Mouse (Mus musculus): Measurements from ENCODE around the gene Sat2.

Sat2 gene

DNA sequence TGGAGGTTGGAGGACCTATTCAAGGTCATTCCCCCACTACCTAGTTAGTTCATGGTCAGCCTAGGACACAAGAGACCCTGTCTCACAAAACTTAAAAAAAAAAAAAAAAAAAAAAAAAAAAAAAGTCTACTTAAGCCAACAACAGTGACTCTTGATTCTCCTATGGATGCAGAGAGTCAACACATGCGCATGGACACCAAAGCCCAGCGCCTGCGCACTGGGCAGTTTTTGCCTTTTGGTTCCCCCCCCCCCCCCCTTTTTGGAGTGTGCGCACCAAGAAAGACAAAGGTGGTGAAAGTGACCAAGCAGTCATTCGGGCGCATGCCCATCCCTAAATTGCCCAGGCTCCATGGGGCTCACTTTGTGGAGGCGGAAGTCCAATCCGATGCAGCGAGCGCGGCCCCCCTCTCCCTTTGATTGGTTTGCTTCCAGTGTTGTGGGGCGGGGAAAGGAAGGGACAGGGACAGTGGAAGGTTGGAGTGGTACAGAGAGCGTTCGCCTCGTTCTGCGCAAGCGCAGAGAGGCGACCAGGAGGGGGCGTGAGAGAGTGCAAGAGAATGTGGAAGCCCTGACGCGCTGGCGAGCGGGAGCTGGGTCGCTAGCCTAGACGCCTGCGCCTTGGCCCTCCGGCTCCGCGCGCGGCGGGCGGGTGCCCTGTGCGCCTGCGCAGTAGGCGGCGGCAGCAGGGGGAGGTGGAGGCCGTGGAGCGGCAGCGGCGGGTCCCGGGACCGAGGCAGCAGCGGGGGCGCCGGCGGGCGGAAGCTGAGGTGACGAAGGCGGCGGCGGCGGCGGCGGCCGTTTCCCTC lies 10.7 kb downstream of the Sat2 start, which contains the start of gene Fxr2:
TSS of gene Fxr2 (plus strand) at position 707 of the 806 bp plus-strand sequence.
- peak; percentile 99 for DNase-seq (ENCODE audit: extremely low read depth, low read depth)

DNA sequence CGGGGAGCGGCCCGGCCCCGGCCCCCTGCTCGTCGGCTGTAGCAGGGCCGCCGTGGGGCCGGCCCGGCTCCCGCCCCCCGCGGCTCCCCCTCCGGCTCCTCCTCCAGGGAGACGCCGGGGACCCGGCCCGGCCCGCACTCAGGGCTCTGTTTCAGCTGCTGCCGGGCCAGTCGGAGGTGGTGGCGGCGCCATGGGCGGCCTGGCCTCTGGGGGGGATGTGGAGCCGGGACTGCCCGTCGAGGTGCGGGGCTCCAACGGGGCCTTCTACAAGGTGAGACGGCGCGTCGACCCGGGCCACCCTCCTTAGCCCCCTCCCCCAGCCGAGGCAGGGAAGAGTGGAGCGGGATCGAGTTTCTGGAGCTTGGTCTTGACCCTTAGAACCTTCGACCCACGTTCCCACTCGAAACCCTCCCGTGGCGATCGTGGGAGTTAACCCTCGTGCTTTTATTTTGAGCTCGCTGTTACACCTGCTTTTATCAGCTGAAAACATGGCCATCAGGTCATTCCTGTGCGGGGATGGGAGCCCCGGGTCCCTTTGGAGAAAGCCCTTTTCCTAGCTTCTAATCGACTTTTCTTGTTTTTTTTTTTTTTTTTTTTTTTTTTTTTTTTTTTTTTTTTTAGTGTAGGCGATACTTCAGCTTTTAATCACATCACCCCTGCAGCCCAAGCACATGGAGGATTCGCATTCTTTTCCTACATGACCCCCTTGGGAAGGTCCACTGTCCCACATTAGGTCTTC lies 11.5 kb downstream of the Sat2 start:
- no peak for DNase-seq (ENCODE audit: extremely low read depth, low read depth)

DNA sequence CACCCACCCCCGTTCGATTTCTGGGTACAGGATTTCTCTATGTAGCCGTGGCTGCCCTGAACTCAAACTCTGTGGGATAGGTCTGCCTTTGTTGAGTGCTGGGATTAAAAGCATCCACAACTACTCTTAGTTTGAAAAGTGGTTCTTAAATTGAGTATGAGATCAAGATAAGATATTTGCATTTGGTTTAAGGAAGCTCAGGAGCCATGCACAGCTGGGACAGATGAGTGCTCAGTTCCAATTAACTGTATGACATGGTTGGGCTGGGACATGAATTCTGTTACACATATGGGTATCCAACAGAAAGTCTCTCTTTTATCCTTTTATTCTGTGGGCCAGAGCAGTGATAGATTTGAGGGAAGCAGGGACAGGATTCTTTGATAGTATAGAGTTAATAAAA lies 13.6 kb downstream of the Sat2 start:
- no peak for DNase-seq (ENCODE audit: extremely low read depth, low read depth)

DNA sequence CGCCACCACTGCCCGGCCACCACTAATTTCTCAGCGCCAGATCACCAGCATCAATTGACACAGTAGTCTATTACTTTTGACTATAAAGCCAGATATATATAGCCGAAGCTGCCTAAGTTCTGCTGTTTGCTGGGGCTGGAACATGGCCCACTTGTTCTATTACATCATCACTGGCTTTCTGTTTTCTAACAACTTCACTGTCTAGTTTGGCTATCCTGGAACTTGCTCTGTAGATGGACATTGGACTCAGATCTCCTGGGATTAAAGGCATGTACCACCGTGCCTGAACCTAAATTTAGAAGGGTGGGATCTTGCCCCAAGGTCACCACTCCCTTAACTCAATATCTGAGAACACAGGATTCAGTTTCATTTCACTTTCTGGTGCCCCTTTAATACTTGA lies 24.0 kb downstream of the Sat2 start:
- DNase-seq (ENCODE audit: extremely low read depth, low read depth): no peak

DNA sequence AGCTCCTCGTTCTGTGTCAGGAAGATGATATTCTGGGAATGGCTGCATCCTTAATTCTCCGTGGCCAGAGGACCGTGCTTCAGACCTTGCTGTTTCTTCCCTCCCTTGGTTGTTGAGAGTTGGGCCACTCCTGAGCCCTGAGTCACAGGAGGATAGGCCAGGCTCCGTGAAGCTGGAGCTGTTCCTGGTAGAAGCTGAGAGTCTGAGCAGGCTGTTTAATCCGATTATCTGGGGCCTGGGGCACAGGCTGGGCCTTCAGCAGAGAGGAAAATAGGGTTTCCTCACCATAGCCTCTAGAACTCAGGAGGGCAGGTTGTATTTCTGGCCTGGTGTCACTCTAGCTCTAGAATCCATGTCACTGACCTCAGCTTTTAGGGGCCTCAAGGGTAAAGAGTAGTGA lies 31.6 kb downstream of the Sat2 start:
- DNase-seq (ENCODE audit: extremely low read depth, low read depth): no peak

DNA sequence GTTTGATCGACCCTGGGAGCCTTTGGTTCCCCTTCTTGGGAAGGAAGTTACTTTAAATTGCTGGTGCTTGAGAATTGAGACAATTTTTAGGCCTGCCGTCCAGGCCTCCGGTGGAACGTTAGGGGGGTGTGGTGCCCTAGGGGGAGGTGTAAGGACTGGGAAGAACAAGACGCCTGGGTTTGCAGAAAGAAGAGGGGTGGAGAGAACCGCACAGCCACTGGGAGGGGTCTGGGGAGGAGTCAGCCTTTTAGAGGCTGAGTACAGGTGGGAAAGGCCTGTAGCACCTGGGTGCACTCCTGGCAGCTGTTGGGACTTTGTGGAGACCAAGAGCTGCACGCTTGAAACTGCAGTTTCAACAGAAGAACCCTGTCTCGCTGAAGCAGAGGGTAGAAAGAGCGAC lies 32.9 kb downstream of the Sat2 start:
- DNase-seq (ENCODE audit: extremely low read depth, low read depth): no peak

DNA sequence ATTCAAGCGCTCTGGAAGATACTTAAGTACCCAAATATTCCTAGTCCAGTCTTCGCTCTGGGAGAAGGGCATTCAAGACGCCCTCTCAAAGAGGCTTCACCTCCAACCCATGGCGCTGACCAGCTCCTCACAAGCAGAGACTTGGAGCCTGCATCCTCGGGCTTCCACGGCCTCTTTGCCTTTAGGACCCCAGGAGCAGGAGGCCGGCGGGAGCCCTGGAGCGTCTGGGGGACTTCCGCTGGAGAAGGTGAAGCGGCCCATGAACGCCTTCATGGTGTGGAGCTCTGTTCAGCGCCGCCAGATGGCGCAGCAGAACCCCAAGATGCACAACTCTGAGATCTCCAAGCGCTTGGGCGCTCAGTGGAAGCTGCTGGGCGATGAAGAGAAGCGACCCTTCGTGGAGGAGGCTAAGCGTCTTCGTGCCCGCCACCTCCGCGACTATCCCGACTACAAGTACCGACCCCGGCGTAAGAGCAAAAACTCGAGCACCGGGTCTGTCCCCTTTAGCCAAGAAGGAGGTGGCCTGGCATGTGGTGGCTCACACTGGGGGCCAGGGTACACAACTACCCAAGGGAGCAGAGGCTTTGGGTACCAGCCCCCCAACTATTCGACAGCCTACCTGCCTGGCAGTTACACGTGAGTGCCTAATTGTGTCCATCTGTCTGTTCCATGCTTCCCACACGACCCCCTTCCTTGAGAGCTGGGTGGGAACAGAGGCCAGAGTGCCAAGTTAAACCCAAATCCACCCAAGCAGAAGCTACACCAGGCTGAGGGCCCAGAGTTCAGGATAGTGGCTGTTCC lies 33.6 kb downstream of the Sat2 start, which contains the start of gene Sox15:
TSS of gene Sox15 (plus strand) at position 51 of the 801 bp plus-strand sequence.
- no peak for DNase-seq (ENCODE audit: extremely low read depth, low read depth)

DNA sequence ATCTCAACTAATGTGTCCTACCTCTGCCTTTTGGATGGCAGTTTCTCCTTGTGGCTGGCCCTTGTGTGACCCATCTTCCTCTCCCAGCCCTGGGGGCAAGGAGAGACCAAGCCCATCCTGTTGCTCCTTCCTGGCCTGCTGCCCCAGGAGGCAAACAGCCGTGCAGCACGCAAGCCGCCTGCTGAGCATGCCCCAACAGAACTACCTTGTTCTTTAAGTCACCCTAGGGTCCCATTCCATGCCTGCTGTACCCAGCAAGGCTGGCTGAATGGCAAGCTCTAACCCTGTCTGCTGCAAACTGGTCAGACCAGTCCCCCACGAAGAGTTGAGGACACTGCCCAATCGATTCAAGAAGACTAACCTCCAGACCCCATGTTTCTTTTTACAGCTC lies 34.2 kb downstream of the Sat2 start:
- DNase-seq (ENCODE audit: extremely low read depth, low read depth): no peak

DNA sequence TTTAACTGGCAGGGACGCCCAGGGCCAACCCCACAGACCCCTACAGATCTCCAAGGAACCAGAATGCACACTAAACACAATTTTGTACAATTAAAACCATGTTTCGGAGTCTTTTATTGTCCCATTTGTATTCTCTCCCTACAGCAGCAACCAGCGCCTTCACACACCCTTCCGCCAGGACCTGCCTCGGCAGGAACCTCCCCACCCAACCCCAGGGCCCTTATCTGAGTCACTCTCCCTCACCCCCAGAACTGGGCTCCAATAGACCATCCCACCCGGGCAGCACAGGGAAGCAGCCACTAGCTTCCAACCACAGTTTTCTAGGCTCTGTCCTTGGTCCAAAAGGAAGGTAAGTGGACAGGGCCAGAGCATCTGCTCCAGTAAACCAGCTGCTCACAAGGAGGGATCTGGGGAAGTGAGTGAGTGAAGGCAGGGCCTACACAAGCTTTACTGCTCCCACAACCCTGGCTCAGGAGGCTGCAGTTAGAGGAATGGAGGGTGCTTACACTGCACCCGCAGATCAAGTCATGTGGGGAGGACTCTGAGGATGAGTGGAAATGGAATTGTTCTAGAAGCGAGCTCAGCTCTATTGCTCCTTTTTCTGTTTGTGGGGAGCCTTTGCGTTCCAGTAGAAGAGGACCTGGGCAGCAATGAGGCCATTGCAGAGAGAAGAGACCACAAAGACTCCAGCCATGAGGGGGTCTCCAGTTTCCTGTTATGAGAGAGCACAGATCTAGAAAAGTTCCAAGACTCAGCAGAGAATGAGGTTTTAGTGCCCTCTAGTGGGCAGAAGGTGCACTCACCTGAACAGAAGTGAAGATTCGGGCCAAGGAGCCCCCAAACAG lies 35.0 kb downstream of the Sat2 start:
- DNase-seq (ENCODE audit: extremely low read depth, low read depth): no peak

DNA sequence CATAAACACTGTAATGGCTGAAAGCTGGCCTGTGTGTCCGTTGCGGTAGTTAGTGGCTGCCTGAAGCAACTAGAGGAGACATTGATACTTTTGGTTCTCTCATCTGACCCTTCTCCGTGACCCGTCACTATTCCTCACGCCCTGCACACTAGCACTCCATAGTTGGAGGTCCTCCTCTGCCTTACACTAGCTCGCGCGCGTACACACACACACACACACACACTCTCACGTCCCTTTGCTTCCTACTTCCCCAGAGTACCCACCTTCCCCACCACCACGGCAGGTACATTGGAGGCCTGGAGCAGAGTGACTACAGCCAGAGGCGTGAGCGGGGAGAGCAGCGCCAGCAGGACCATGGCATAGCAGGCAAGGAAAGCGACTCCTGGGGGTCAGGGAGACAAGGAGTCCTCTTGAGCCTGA lies 35.6 kb downstream of the Sat2 start:
- no peak for DNase-seq (ENCODE audit: extremely low read depth, low read depth)

DNA sequence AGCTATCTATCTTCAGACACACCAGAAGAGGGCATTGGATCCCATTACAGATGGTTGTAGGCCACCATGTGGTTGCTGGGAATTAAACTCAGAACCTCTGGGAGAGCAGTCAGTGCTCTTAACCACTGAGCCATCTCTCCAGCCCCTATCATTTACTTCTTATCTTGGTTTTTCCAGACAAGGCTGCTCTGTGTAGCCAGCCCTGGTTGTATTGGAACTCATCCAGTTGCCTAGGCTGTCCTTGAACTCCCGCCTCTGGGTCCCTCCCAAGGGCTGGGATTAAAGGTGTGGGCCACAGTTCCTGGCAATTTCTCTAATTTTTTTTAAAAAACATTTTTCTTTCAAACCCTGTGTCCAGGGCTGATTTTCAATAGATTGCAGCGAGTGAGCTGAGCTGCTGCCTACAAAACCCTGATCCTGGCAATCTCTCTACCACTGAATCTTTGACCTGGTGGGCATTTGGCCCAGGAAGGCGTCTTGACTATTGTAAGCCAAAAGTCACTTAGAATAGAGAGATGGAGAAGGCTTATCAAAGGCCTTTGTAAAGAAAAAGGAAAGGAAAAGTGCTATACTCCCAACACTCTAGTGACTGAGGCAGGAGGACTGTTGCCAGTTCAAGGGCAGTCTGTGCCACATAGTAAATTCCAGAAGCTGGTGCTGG lies 39.5 kb downstream of the Sat2 start:
- no peak for DNase-seq (ENCODE audit: extremely low read depth, low read depth)

DNA sequence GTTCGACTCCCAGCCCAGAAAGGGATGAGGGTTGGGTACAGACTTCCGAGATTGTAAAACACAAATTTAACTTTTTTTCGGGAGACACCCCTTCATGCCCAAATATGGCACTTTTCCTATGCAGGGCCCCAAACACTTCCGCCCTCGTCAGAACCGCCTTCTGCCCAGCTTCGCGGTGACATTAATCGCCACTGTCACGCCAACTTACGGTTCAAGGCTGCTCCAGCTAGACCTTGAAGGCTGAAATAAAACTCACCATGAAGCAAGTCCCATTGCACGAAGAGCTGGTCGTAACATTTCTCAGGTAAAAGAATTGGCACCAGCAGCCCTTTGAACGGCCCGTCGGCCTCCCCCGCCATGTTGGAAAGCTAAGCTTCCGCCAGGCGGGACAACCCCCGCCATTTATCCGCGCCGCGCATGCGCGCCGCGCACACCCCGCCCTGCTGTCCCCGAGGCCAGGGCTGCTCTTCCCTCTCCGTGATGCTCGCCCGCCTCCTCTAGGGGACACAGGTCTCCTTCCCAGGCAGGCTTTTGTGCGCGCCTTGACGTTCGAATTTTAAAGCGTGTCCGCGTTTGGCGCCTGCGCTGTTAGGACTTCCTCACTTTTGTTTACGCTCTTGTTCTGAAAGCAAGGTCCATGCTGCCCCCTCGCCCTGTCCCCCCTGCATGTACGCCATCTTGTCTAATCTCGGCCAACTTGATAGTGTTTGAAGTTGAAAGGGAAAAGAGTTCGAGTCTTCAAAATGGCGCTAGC lies 40.6 kb downstream of the Sat2 start, which contains the start of gene Mpdu1:
TSS of gene Mpdu1 (minus strand) at position 430 of the 754 bp plus-strand sequence.
- peak; percentile 91 for DNase-seq (ENCODE audit: extremely low read depth, low read depth)

DNA sequence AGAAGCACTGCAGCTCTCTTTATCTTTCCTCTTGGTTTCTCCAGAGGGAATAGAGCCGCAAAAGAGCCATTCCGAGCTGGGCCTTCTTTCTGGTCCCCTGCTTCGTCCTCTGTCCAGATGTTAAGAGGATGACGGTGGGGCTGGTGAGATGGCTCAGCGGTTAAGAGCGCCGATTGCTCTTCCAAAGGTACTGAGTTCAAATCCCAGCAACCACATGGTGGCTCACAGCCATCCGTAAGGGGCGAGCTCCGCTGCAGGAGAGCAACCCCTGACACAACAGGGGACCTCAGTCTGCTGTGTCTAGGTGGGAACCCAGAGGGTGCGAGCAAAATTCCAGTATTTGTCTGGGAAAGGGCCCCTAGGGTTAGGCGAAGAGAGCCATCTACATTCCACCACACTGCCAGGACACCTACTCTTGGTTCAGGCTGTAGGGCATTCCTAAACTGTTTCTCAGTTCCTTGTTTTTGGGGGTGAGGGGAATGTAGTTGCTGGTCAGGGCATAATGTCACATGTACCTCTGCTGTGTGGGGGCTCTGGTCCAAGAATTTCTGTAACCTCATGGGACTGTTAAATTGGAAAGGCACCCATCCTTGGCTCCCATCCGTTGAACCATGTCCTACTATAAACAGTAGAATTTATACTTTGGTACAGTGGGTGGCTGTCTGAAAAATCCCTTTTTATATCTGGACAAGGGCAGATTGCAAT lies 41.3 kb downstream of the Sat2 start:
- DNase-seq (ENCODE audit: extremely low read depth, low read depth): no peak

DNA sequence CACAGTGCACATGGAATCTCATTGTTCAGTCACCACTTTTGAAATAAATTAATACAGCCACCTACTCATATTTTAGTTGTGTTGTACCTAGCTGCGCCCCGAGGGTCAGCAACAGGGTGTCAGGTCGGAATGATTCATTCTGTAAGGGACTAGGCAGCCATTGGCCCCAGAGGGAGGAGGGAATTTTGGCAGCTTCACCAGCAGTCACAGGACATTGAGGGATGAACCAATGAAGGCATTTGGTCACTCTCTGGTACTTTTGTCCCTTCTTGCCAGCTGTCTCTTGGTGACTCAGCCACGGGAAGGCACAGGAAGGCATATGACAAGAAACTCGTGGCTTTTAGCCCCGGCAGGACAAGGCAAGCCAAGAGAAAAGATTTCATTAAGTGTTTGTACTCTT lies 42.0 kb downstream of the Sat2 start:
- no peak for DNase-seq (ENCODE audit: extremely low read depth, low read depth)

DNA sequence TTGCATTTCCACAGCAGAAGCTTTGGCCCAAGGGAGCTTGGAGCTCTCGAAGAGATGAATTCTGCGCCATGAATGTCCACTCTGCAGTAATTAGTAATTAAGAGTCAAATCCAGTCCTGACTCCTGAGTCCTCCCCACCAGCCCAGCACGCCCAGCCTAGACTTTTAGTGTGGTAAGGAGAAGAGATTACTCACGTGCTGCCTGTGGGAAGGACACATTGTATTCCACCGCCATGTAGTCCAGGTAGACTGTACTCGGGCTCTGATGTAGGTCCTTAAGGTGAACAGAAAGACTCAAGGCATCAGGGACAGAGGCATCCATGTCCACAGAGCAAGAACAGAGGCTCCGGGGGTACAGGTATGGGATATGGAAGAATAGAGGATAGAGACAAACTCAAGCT lies 43.0 kb downstream of the Sat2 start:
- DNase-seq (ENCODE audit: extremely low read depth, low read depth): no peak

DNA sequence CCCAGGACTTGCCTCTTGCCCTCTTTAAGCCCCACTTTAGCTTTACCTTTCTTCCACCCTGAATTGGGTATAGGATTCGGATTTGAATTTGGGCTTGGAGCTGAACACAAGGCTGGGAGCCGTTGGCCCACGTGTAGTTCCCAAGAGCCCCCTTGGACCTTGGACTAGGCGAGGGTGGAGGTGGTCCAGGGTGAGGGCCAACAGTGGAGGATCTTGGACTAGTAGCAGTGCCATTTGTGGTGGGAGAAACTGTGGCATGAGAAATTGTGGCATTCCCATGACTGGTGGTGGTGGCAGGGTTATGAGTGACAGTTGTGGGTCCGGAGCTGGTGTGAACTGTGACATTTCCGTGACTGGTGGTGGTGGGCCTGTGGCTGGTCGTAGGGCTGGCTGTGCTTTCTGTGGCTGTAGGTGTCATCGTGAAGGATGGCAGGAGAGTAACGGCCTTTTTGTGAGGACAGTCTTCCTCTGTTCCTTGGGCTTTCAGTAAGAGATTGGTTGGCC lies 43.7 kb downstream of the Sat2 start:
- DNase-seq (ENCODE audit: extremely low read depth, low read depth): no peak

DNA sequence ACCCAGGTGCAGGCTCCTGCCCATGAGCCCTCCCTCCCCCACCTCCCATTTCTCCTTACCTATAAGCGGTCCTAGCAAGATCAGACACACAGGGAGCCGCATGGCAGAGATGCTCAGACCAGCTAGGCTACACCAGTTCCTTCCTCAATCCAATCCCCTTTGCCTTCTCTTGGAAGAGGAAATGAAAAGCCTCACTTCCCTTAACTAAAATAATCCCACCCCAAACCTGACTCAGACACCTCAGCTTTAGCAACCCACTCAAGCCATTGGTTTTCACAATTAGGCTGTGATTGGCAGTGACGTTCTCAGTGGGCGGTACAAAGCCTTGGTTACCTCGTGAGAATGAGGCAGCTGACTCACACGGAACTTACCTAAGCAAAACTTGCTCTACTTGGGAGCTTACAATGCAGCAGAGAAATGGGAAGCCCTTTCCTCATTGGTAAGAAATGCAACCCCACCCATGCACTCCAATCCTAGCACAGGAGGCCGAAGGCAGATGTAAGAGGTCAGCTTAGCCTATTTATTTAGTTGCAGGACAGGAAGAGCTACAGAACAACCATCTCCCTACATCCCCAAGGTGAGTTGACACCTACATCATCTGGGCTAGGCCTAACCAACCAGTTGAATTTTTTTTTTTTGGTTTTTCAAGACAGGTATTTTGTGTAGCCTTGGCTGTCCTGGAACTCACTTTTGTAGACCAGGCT lies 44.3 kb downstream of the Sat2 start, which contains the start of gene Cd68:
TSS of gene Cd68 (minus strand) at position 193 of the 704 bp plus-strand sequence.
- DNase-seq (ENCODE audit: extremely low read depth, low read depth): peak; percentile 94

DNA sequence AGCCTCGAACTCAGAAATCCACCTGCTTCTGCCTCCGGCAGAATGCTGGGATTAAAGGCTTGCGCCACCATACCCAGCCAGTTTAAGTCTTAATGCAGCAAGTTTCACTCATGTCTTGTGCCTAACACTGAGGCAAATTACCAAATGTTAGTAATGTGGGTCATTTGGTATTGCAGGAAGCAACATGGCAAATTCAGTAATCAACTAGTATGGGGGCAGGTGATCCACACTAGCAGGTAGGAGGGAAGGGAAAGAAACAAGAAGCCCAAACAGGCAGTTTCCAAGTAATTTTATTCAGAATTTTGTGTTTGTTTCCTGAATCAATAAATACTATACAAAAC lies 44.8 kb downstream of the Sat2 start:
- no peak for DNase-seq (ENCODE audit: extremely low read depth, low read depth)
